Mouse (Mus musculus) R1 (cell line): Measurements from ENCODE around the gene Tex14.
"Not testable (repeated sequence)": the region's sequence is repeated elsewhere in the genome, so short reads cannot be mapped to it uniquely, and the experiment has no call there.

Experiments used
- DNase-seq: peaks from one replicate; pipeline ENCODE4 v3.0.0-alpha.2; 2018; ENCODE audit warnings: low read depth, low spot score

The Tex14 gene

GRCm38 (mm10) chr11:87448081-87448475 lies 43.2 kb downstream of the Tex14 start:
- peak; percentile 74 for DNase-seq

DNA sequence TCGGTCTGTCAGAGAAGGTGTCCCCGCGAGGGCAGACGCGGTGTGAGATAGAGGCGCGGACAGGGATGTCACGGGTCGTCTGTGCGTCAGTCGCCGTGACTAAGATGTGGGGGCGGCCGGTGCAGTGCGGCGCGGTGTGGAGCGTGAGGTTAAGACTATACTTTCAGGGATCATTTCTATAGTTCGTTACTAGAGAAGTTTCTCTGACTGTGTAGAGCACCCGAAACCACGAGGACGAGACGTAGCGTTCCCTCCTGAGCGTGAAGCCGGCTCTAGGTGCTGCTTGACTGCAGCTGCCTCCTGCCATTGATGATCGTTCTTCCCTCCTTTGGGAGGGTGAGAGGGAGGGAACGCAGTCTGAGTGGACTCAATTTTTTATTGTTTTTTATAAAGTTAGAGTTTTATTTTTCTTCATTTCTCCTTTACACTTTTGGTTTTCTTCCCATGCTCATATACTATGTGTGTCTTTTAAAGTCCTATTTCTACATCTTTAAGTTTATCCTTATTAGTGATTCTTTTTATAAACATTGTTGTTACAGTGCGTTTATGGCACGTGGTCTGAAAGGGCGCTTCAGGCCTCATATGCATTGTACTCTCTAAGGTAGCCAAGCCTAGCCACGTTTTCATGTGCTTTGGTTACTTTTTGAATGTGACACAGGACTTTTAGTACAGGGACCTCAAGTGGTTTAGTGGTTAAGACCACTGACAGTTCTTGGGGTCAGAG lies 43.8 kb downstream of the Tex14 start:
- peak; percentile 93 for DNase-seq

DNA sequence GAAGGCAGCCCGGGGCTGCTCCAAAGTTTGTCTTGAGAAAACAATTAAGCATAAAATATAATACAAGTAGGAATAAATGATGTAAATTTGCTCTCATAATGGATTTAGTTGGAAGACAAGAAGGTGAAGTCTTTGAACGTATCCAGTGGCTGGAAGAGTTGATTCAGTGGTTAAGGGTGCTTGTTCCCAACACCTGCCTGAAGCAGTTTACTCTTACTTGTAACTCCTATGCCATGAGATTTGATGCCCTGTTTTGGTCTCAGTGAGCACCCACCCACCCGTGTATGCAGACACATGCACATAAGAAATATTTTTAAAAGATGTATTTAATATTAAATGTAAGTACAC lies 44.3 kb downstream of the Tex14 start:
- DNase-seq, result no peak

- not testable (repeated sequence) for DNase-seq
Observed at GRCm38 (mm10) chr11:87449847-87450246, 45.0 kb downstream of the Tex14 start.

DNA sequence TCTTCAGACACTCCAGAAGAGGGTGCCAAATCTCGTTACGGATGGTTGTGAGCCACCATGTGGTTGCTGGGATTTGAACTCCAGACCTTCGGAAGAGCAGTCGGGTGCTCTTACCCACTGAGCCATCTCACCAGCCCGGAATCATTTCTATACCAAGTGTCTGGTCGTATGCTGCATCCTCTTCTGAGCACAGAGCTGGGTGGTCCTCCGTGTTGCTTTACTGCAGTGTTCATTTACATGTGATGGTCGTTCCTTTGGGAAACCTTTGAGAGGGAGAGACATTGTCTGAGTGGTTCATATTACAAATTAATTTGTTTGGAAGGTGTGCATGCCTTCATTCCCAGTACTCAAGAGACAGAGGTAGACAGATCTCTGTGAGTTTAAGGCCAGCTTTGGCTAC lies 47.9 kb downstream of the Tex14 start:
- not testable (repeated sequence) for DNase-seq

DNA sequence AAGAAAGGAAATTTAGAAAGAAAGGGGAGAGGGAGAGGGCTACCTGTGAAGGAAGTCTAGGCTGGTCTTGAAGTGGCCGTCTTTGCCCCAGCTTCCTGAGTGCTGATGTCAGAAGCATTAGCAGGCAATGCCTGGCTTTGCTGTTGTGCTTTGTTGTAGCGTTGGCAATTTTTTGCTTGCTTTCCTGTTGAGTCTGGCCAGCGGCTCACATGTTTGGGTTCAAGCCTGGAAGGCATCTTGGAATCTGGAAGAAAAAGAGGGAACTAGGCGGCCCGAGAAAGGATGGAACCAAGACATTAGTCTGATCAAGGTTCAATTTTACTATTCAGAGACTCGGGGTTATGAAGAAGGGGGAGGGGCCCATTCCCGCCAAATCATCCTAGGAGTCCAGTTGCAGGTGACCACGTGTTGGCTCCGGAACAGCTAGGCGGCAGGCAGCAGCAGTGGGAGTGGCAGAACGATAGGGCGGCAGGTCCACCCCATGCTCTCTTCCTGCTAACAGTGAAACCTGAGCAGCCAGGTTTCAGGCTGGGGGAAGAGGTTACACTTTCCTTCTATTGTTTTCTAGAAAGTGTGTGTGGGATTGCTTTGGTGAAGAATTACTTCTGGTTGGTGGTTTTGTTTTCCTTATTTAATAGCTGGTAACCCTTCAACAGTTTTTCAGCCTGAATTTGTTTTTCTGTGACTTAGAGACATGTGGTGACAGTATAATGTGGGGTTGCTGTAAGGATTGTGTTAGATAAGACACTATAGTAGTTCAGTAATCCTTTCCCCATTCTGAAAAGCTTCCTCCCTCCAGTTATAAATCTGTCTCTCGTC lies 48.6 kb downstream of the Tex14 start:
- peak; percentile 56 for DNase-seq

GRCm38 (mm10) chr11:87454035-87454690 lies 49.3 kb downstream of the Tex14 start:
- no peak for DNase-seq

- no peak for DNase-seq
Observed at GRCm38 (mm10) chr11:87455573-87455972, 50.7 kb downstream of the Tex14 start.

DNA sequence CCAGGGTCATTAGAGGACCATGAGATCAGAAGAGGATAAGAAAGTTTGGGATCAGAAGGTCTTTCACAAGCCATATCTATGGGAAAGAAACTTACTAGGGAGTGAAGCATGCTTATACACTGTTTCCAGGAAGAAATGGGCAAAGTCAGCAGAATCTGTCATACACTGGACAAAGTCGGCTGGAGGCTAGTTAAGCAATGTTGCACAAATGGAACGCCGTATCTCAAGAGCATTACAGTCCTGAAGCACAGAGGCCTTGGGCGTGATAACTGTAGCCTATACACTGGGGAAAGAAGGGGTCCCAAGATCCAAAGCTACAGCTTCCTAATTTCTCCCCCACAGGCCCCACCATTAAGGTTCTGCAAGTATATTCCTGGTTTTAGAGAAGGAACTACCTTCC lies 51.1 kb downstream of the Tex14 start:
- DNase-seq, result no peak

DNA sequence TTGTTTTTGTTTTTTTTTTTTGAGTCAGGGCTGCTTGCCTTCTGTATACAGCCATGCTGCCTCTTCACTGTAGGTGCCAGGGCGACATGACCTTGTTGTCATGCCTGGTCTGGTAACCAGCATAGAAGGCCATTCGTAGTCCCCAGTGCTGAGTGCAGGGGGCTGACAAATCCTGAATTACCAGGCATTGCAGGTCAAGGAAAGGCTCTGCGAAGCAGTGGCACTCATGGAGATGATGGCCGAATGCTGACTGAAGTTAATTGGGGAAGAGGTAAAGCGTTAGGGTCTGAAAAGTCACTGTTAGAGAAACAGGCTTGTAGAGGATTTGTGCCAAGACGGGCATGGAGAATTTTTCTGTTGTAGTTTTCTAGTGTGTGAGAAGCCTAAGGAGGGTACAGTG lies 55.7 kb downstream of the Tex14 start:
- no peak for DNase-seq

- DNase-seq, result peak; percentile 63
Observed at GRCm38 (mm10) chr11:87461780-87462460, 57.1 kb downstream of the Tex14 start.

- DNase-seq, result peak; percentile 85
Observed at GRCm38 (mm10) chr11:87462461-87463242, 57.8 kb downstream of the Tex14 start.

DNA sequence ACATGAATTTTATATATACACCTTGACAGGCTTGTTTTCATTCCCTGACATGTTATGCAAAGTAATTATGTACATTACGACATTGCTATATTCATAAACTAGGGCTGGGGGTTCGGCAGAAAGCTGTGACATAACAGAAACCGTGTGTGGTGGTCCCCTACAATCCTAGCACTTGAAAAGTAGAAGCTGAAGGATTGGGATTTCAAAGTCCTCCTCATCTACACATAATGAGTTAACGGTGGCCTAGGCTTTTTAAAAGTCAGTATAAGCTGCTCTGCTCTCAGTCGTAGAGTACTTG lies 58.3 kb downstream of the Tex14 start:
- DNase-seq, result no peak

DNA sequence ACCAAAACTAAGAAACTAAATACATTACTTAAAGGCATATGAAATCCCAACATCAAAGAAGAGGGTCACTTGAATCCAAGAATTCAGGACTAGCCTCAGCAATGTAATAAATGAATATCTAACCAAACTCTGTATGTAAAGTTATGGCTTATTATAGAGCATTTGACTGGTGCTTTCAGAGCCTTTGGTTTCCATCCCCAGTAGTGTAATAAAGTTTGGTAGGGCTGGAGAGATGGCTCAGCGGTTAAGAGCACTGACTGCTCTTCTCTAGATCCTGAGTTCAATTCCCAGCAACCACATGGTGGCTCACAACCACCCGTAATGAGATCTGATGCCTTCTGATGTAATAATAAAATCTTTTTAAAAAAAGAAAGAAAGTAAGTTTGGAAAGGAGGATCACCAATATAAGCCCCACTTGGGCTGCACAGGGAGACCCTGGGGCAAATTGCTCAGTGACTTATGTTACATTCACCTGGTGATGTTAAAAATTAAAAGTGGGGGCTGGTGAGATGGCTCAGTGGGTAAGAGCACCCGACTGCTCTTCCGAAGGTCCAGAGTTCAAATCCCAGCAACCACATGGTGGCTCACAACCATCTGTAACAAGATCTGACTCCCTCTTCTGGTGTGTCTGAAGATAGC lies 59.0 kb downstream of the Tex14 start:
- not testable (repeated sequence) for DNase-seq

- no peak for DNase-seq
Observed at GRCm38 (mm10) chr11:87465990-87466593, 61.2 kb downstream of the Tex14 start.

DNA sequence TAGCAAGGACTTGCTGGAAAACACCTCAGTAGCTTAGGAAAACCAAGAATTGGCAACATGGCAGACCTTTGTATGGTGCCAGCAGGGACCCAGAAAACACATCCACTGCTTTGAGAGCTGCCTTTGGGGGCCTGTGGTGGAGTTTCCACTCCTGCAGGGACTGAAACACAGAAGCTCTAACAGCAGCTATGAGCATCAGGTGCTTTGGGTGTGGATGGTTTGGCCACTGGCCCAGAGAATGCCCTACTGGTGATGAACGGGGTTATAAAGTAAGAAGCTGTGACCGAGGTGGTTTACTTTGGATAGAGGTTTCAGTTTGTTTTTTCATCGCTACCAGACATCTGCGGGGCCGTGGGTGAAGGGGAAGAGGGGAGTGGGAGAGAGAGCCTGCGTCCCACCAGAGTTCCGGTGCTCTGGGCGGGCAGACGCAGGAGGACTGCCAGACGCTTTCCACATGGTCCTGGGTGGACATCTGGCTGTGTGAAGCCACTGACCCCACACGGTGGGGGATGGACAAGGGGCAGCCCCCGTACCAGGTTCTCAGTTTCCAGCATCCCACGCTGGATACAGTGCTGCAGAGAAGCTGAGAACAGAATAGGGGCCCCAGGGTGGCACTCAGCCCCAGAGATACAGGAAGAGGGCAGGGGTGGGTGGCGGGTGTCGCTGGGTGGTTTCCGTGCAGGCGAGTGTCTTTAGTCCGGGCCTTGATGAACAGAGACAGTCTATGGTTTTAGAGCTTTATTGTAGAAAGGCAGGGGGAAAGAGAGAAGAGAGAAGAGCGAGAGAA lies 62.8 kb downstream of the Tex14 start:
- no peak for DNase-seq

DNA sequence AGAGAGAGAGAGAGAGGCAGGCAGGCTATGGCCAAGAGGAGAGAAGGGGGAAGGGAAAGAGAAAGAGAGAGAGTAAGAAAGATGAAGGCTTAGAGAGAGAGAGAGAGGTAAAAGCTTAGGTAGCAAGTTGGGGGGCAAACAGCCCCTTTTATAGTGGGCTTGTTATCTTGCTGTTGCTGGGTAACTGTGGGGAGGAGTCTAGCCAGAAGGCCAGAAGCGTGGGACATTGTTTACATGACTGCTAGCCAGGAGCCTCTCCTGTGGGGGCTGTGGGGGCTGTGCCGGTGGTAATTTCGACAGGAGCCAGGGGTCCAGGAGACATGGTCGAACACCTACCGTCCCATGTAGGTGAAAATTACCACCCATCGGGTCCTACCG lies 63.4 kb downstream of the Tex14 start:
- DNase-seq, result no peak

DNA sequence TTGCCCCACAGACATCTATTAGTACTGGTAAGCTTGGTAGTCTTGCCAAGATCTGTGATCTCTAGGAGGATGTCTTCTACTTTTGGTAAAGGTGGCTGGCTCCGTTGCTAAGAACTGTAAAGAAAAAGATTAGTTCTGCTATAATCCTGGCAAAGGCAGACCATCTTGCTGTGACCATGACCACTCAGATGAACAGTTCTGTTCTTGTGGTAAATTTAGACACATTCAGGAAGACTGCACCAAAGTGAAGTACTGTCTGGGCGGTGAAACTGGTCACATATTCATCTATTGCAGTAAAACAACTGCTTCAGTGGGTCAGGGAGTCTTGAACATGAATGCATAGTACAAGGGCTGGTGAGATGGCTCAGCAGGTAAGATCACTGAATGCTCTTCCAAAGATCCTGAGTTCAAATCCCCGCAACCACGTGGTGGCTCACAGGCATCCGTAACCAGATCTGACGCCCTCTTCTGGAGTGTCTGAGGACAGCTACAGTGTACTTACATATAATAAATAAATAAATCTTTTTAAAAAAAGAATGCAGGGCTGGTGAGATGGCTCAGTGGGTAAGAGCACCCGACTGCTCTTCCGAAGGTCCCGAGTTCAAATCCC lies 63.9 kb downstream of the Tex14 start:
- DNase-seq, result no peak
